Mouse (Mus musculus) left cerebral cortex, adult 2 months (tissue): ENCODE measurements at regions not wholly inside any gene's neighbourhood (a gene's known extent, or its start where the extent isn't known, plus 50 kb on each side); places are given as distances from the start of the nearest gene placed in this dataset.

ENCODE experiments used
- DNase-seq, 2 experiments: peaks; one replicate each; pipeline ENCODE4 v3.0.0; 2021 to 2022; ENCODE audit warnings: low spot score in 2 of 2, mixed read lengths in 1 of 2; ENCODE audit errors: extremely low spot score in 1 of 2
- H3K27ac ChIP-seq: fragments of 200-600 bp; 2 replicates; pipeline ENCODE4 v1.8.1; 2022
- H3K4me3 ChIP-seq: fragments of 200-600 bp; 2 replicates; pipeline ENCODE4 v1.8.1; 2022
- CTCF ChIP-seq: fragments of 200-600 bp; IDR thresholded peaks from 2 replicates; pipeline ENCODE4 v1.8.1; 2022; ENCODE audit warnings: antibody characterized with exemption, mild to moderate bottlenecking, moderate library complexity
- intact Hi-C: fragments of 180-260 bp; cut with DNase I; formaldehyde crosslinking; loops from one replicate; pipeline ENCODE4 v1.15.1; 2025

DNA sequence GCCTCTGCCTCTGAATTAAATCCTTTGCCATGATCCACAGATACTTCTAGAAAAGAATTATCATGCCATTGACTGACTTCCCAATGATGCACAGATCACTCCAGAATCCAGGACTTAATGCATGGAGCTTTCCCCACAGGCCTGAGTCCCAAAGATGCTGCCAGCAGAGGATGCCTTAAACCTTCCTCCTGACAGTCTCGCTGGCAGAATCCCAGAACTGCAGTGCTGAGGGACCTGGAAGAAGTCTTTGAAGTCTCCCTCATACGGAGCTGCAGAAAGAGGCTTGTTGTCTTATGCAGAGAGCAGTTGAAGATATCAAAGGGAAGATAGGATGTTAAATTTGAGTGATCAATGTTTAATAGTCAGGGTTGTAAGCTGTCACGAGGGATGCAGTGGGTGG is 233.8 kb upstream of the Zmiz1 start:
- peak overlapping the region; percentile 87 for H3K27ac ChIP-seq
- intact Hi-C loops = loop anchor here (2.0 to 5.0 kb wide), 2 partner anchors 78 to 234 kb away; partner anchors contain the start of gene Zmiz1

DNA sequence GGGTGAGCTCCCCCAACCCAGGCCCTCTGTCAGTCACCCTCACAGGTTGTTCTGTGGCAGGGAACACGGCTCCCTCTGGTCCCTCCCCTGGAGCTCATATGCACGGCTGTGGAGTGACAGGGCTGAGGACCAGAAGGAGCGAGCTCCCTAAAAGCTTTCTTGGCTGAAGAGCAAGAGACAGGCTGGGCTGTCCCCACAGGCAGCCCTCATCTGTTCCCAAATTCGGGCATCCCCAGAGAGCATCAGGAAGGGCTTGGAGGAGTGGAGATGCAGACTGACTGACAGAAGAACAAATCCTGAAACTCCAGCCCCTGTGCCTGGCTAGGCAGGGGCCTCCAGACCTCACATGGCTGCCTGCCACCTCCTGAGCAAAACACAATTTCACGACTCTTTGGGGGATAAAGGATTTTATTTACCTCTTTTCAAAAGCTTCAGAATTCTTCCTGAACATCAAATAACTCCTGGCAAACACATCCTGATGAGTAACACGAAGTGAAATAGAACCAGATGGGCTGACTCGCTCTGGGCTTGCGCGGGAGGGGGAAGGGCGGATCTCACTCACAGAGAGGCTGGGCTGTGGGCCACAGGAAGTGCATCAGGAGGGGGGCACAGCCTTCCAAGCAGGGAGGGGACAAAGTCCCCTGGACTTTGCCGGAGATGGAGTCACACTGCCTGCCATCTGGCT is 232.7 kb upstream of the Zmiz1 start:
- H3K27ac ChIP-seq = peak overlapping the region; percentile 87
- TF ChIP-seq CTCF = no peak
- DNase-seq = peak; percentile 87 to 89
- intact Hi-C loops = loop anchor here (2.0 to 5.0 kb wide), 2 partner anchors 79 to 153 kb away; no protein-coding TSS in a partner anchor
- peak overlapping the region; percentile 21; the same call in 1 of the 2 replicates for H3K4me3 ChIP-seq

More for the DNA sequence above, 233.8 kb upstream of the Zmiz1 start:
- no peak for DNase-seq
- H3K4me3 ChIP-seq = no peak overlapping the region
- no peak for TF ChIP-seq CTCF

DNA sequence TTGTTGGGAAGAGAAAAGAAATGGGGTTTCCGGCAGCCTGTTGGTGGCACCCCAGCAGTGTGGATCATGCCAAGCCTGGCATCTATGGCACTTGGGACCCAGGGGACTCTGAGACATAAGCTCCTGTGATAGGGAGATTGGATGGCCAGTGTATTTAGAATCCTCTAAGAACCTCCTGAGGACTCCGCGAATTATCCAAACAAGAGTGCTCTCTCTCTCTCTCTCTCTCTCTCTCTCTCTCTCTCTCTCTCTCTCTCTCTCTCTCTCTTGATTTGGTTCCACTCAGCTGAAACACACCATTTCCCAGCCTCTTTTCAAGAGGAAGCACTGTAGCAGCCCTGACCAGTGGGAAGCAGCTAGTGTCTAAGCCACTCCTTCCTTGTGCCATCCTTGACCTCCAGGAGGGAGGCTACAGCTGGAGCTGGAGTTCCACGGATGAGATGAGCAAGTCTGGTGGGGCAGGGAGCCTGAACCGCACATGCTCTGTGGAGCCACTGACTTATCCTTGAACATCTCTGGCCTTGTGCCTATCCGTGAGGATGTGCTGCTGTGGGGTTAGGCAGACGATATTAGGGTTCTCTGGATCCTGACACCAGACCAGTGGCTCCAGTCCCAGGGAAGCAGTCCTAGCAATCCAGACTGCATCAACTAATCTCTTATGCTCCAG is 232.0 kb upstream of the Zmiz1 start:
- Histone ChIP-seq H3K4me3 (no peak overlapping the region), H3K27ac (peak overlapping the region; percentile 87)
- no peak for TF ChIP-seq CTCF
- intact Hi-C loops = loop anchor here (2.0 to 5.0 kb wide), 2 partner anchors 80 to 152 kb away; no protein-coding TSS in a partner anchor
- DNase-seq = no peak

DNA sequence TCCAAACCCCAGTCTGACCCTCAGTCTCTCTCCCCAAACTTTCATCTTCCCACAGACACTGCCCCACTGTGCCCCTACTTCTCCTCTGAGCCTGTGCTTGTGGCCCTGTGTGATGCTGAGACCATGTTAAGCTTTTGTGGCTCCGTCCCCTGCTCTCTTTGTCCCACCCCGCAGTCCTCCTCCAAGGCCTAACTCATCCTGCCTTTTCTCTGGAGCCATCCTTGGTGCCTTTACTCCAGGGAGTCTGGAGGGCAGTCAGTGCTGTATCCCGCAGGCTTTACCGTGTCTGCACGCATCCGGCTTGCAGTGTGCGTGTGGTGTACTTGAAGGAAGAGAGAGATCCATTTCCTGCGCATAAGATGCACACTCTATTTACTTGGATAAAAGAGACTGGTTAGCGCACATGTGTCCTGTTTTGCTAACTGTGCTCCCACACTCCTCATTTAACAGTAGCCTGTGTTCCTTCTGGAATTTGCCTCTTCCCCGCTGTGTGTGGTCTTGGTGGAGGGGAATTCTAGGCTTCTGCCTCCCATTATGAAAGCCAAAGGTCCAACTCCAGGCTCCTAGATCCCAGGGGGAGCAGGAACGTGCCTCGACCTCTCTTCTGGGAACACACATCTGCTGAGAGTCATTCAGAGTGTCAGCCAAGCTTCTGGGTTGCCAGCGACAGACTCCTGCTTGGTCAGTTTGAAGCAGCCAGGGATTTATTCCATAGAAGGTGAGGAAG is 230.5 kb upstream of the Zmiz1 start:
- Histone ChIP-seq H3K27ac (no peak overlapping the region), H3K4me3 (no peak overlapping the region)
- TF ChIP-seq CTCF = no peak
- DNase-seq = no peak
- intact Hi-C loops = loop anchor here (5.0 kb wide), 1 partner anchor 81 kb away; no protein-coding TSS in a partner anchor

DNA sequence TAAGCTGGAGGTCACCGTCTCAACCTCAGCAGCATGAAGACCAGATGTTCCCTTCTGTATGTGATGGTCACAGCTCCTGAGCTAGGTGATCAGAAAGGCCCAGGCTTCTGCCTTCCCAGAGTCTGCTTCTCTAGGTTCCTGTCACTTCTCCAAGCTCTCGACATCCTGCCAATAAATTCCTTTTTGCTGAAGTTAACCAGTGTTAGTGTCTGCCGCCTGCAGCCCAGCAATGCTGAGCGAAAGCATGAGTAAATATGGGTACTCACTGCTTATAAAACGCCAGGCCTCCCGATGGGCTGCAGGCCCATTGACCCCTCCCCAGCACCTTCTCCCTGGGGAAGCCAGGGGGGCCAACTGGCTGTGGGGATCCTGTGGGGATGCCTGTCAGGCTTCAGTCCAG is 229.4 kb upstream of the Zmiz1 start:
- TF ChIP-seq CTCF = no peak
- DNase-seq = no peak
- Histone ChIP-seq H3K27ac (no peak overlapping the region), H3K4me3 (no peak overlapping the region)
- intact Hi-C loops = loop anchor here (5.0 kb wide), 1 partner anchor 82 kb away; no protein-coding TSS in a partner anchor

DNA sequence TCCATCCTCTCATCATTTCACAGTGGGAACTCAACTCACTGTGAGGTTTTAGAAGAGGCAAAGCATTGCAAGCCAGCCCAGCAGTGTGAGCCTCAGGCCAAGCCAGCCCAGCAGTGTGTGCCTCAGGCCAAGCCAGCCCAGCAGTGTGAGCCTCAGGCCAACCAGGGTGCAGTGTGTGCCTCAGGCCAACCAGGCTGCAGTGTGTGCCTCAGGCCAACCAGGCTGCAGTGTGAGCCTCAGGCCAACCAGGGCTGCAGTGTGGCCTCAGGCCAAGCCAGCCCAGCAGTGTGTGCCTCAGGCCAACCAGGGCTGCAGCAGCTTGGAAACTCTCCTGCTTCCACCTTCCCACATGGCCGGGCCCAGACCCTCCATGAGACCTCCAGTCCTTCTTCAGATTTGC is 227.1 kb upstream of the Zmiz1 start:
- DNase-seq = no peak
- no peak for TF ChIP-seq CTCF
- Histone ChIP-seq H3K27ac (no peak overlapping the region), H3K4me3 (no peak overlapping the region)
- intact Hi-C loops = no loop called here

DNA sequence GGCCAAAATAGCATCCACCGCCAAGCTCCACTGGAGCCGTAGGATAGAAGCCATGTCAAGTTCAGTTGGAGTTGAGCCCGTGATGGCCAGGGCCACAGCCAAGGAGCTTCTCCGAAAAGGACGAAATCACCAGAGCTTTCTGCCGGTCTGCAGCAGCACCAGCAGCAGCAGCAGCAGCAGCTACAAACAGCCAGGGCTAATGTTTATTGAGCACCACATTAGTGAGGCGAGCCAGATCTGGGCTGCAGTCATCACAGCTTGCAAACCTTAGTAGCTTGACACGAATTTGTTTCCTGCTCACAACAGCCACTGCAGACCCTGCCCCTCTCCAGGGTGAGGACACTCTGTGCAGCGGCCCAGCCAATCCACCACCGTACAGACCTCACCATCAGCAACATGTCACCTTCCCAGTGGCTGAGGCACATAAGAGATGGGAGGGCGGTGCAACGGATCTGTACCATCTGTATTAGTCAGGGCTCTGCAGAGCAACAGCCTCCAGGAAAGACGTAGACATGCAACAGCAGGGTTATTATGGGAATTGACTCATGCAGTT is 222.5 kb upstream of the Zmiz1 start:
- intact Hi-C loops = no loop called here
- H3K4me3 ChIP-seq = no peak overlapping the region
- peak overlapping the region; percentile 57 for H3K27ac ChIP-seq
- peak; percentile 38 to 47 for DNase-seq
- TF ChIP-seq CTCF = no peak

DNA sequence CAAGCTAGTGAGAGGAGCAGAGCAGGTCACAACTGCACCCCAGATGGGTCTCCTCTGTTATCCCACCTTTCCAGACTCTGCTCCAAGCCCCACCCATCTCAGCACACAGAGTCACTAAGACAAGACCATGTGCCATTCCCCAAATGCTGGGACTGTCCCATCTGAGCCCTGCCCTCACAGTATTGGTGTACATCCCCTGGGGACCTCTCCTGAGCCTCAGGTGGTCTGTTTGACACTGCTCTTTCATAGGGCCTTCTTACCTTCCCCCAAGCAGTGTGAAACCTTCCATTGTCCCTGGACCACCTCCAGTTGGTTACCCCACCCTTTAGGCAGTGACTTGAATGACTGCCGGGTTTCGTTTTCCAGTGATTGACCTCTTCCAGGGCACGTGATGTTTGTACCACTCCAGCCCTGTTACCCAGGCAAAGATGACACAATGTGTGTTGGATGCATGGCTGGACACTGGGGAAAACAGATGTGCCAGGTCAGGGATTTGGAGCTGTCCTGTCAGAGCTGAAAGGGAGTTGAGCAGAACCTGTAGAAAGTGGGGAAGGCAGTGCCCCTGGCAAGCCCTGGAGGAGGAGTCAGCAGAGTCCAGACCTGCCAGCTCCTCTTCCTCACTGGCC is 219.5 kb upstream of the Zmiz1 start:
- DNase-seq = no peak
- Histone ChIP-seq H3K4me3 (no peak overlapping the region), H3K27ac (no peak overlapping the region)
- TF ChIP-seq CTCF = no peak
- intact Hi-C loops = no loop called here

DNA sequence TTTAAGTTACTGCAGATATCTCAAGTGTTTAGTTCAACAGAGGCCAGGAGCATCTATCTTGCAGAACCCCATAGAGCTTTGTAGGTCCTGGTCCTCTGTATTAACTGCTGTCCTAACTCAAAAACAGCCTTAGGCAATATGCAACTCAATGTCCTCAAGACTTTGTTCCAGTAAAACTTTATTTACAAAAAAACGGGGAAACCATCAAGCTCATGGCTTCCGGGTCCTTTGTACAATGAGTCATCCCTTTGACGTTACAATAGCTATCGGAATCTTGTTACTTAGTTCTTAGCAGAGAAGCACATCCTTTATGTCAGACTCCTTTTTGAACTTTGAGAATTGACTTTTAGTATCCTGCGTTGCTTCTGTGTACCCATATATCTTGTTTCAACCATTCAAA is 216.2 kb upstream of the Zmiz1 start:
- DNase-seq = no peak
- no peak overlapping the region for H3K27ac ChIP-seq
- intact Hi-C loops = no loop called here
- no peak for TF ChIP-seq CTCF
- no peak overlapping the region for H3K4me3 ChIP-seq

DNA sequence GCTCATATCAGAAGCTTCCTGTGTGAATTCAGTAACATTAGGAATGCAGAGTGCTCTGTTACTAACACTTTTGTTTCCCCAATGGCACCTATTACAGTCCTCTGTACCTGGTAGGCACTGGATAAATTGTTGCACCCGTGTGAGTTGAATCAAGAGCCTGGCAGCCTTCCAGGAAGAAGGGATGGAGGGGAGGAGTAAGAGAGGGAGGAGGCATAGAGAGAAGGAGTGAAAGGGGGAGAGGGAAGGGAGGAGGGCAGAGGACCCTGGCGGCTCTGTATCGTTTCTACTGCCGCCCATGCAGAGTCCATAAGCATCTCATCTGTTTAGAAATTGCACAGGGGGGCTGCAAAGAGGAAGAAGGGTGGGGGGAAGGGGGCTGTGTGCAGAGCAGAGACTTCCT is 215.7 kb upstream of the Zmiz1 start:
- intact Hi-C loops = no loop called here
- no peak for DNase-seq
- Histone ChIP-seq H3K27ac (no peak overlapping the region), H3K4me3 (no peak overlapping the region)
- no peak for TF ChIP-seq CTCF

DNA sequence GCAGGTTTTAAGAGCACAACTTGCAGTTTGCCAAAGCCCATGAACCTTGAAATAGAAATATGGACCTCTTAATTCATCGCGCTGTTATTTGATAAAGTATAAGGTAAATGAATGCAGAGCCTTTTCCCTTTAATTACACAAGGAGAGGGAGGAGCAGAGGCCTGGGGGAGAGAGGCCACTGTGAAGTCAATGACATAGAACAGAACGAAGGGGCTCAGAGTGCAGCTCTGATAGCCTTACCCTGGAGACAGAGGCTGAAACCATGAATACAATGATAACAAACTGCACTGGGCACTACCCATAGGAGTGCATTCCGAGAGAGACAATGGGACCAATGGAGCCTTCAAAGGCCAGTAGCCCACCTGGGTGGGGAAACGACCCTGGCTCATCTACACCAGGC is 215.3 kb upstream of the Zmiz1 start:
- TF ChIP-seq CTCF = no peak
- intact Hi-C loops = no loop called here
- no peak overlapping the region for H3K27ac ChIP-seq
- no peak overlapping the region for H3K4me3 ChIP-seq
- DNase-seq = no peak
